Mouse (Mus musculus) liver, embryonic 16.5 days (tissue): Measurements from ENCODE around the gene Slc41a3. TPM values are rescaled to one million over a fixed set of nuclear protein-coding genes. Genes with fewer than 3 reads are reported as not detected.

Source experiments
- ATAC-seq: fragments of 200-750 bp; cut with Nextera tagmentation; 2 replicates; pipeline ENCODE4 v1.8.0; 2017; ENCODE audit warnings: low read depth, mild to moderate bottlenecking, moderate number of reproducible peaks, moderate library complexity
- H3K27ac ChIP-seq: fragments of 300-500 bp; sonication (generic); 2 replicates; pipeline ENCODE4 v1.5.1; 2014; ENCODE audit warnings: mild to moderate bottlenecking, low read length
- H3K27me3 ChIP-seq: fragments of 300-500 bp; sonication (generic); 2 replicates; pipeline ENCODE4 v1.6.1; 2014; ENCODE audit warnings: low read depth, low read length, mixed read lengths; ENCODE audit not compliant: control insufficient read depth, insufficient read depth
- H3K36me3 ChIP-seq: fragments of 300-500 bp; sonication (generic); 2 replicates; pipeline ENCODE4 v1.6.1; 2014; ENCODE audit warnings: mild to moderate bottlenecking; ENCODE audit not compliant: control insufficient read depth, insufficient read depth
- H3K4me1 ChIP-seq: fragments of 300-500 bp; sonication (generic); 2 replicates; pipeline ENCODE4 v1.6.1; 2014; ENCODE audit warnings: low read depth, low read length, mixed read lengths; ENCODE audit not compliant: control insufficient read depth
- H3K4me2 ChIP-seq: fragments of 300-500 bp; sonication (generic); 2 replicates; pipeline ENCODE4 v1.6.1; 2014; ENCODE audit warnings: low read depth, low read length, mixed read lengths
- H3K4me3 ChIP-seq: fragments of 300-500 bp; sonication (generic); 2 replicates; pipeline ENCODE4 v1.5.1; 2014; ENCODE audit warnings: low read depth, mild to moderate bottlenecking, low read length
- H3K9ac ChIP-seq: fragments of 300-500 bp; sonication (generic); 2 replicates; pipeline ENCODE4 v1.6.1; 2014; ENCODE audit warnings: low read depth, low read length
- H3K9me3 ChIP-seq: fragments of 300-500 bp; sonication (generic); replicated peaks from 2 replicates; pipeline ENCODE4 v1.6.1; 2016; ENCODE audit warnings: low read length; ENCODE audit not compliant: control insufficient read depth
- WGBS: fragments of 180-500 bp; shearing (Covaris S2); extraction: QIAGEN DNeasy Blood & Tissue Kit; methylation state at CpG from one replicate; pipeline ENCODE4 v1.1.7; 2014; ENCODE audit not compliant: insufficient replicate concordance; 5-methylcytosine and 5-hydroxymethylcytosine counted together
- polyA plus RNA-seq: library from polyadenylated mRNA; unstranded; fragments of >200 nt; fragmentation: Nextera tagmentation; extraction: Ambion mirVana; gene quantifications from 2 replicates; pipeline ENCODE4 v1.2.1, GENCODE M21; 2015

The Slc41a3 gene
- polyA plus RNA-seq, 1 experiment from 2014 or later, result 49.8 TPM

DNA sequence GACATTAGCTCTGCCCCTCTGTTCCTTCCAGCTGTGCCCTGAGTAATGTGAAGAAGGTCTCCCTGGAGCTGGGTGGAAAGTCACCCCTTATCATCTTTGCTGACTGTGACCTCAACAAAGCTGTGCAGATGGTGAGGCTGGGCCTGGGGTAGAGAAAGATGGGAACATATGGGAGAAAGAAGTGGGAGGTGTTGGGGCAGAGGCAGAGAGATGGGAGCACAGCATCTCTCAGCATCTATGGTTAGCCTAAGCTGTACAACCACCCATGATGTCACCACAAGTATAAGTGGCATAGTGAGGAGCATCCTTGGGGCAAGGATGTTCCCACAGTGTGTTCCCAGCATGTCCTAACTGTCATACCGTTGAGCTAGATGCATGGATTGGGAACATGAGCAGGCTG lies 13.8 kb upstream of the Slc41a3 start:
- WGBS, result 68% methylated on average over 1 of the region's 1 CpGs
- H3K9ac ChIP-seq, result no peak overlapping the region
- H3K4me3 ChIP-seq, result no peak overlapping the region
- H3K4me1 ChIP-seq, result no peaks in the 10 kb centered on the region
- no peaks in the 10 kb centered on the region; the same call in 1 of the 2 replicates for H3K9me3 ChIP-seq
- no peak overlapping the region for H3K27ac ChIP-seq
- H3K4me2 ChIP-seq, result no peak overlapping the region
- peaks cover 7% of the 10 kb centered on the region for H3K36me3 ChIP-seq
- no peaks in the 10 kb centered on the region for H3K27me3 ChIP-seq
- no peak for ATAC-seq

DNA sequence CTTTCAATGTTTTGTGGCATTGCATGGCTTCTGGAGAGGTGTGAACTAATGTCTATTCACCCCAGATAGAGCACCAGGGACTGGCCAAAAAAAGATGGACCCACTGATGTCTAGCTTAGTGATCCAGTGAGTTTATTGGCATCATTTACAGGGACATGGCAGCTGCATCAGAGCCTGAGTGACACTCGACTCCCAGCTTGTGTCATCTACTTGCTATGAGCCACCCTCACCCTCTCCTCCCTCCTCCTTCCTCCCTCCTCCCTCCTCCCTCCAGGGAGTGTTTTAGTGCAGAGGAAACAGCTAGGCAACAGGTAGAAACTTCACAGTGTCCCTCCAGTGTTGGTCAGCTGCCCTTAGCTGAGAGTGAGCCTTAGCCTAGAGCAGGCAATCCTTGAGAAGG lies 9.6 kb upstream of the Slc41a3 start:
- H3K27ac ChIP-seq, result no peak overlapping the region
- WGBS, result 50% methylated on average over 1 of the region's 1 CpGs
- H3K9ac ChIP-seq, result no peak overlapping the region
- H3K9me3 ChIP-seq, result no peaks in the 10 kb centered on the region; the same call in 1 of the 2 replicates
- peaks cover 7% of the 10 kb centered on the region for H3K36me3 ChIP-seq
- no peaks in the 10 kb centered on the region for H3K27me3 ChIP-seq
- ATAC-seq, result no peak
- no peaks in the 10 kb centered on the region for H3K4me1 ChIP-seq
- no peak overlapping the region for H3K4me2 ChIP-seq
- H3K4me3 ChIP-seq, result no peak overlapping the region

DNA sequence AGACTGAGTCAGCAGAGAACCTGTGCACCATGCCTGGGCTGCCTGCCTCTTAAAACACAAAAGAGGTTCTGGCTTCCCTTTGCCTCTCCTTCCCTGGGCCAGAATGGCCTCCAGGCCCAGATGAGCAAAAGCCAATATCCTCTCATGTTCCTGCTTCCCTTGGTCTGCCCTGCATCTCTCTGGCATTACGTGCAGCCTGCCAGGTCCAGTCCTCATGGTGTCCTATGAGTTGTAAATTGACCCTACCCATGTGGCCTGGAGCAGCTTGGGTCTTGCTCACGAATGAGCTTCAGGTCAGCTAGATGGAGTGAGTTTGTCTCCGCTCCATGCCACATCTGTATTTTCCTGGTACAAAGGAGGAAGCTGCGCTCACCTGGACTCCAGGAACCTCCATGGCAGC lies 7.5 kb upstream of the Slc41a3 start:
- Histone ChIP-seq H3K27ac (no peak overlapping the region), H3K4me3 (no peak overlapping the region), H3K36me3 (peaks cover 7% of the 10 kb centered on the region), H3K4me1 (peaks cover under 1% of the 10 kb centered on the region), H3K9me3 (no peaks in the 10 kb centered on the region; the same call in 1 of the 2 replicates), H3K9ac (no peak overlapping the region), H3K4me2 (no peak overlapping the region), H3K27me3 (no peaks in the 10 kb centered on the region)
- 64% methylated on average over 4 of the region's 4 CpGs for WGBS
- no peak for ATAC-seq

DNA sequence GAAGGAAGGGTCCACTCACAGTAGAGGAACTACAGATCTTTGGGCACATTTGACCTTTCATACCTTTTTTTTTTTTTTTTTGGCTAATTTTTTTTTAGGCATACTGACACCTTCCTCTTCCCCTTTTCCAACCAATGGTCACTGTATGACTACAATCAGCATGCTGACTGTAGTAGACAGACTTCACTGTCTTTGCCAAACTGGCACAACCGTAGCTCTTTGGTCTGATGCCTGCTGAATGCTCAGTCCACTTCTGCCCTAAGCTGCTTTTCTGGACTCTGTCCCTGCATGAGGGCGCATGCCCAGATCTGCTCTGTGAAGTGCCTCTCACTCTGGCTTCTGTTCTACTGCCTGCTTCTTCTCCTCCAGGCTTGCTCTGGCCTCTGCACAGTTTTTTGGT lies 6.9 kb upstream of the Slc41a3 start:
- WGBS, result 48% methylated on average over 2 of the region's 2 CpGs
- Histone ChIP-seq H3K36me3 (peaks cover 7% of the 10 kb centered on the region), H3K27ac (no peak overlapping the region), H3K4me3 (no peak overlapping the region), H3K9ac (no peak overlapping the region), H3K27me3 (no peaks in the 10 kb centered on the region), H3K4me1 (peaks cover 6% of the 10 kb centered on the region), H3K9me3 (no peaks in the 10 kb centered on the region; the same call in 1 of the 2 replicates), H3K4me2 (no peak overlapping the region)
- no peak for ATAC-seq

DNA sequence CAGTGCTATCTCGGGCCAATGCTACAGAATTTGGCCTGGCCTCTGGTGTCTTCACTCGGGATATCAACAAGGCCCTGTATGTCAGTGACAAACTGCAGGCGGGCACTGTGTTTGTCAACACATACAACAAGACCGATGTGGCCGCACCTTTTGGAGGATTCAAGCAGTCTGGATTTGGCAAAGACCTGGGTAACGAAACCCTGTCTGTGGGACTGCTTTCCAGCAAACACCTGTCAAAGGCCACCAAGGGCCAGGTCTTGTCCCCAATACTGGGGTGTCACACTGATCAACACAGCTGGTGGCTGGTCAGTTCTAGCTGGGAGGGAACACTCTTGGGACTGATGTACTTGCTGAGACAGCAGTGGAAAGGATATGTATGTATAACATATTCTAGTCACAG lies 6.3 kb upstream of the Slc41a3 start:
- WGBS, result 68% methylated on average over 6 of the region's 6 CpGs
- H3K4me1 ChIP-seq, result peaks cover 10% of the 10 kb centered on the region
- H3K27me3 ChIP-seq, result no peaks in the 10 kb centered on the region
- H3K4me2 ChIP-seq, result no peak overlapping the region
- H3K27ac ChIP-seq, result no peak overlapping the region
- no peak overlapping the region for H3K9ac ChIP-seq
- H3K36me3 ChIP-seq, result peaks cover 7% of the 10 kb centered on the region; the same call in 1 of the 2 replicates
- ATAC-seq, result no peak
- no peaks in the 10 kb centered on the region; the same call in 1 of the 2 replicates for H3K9me3 ChIP-seq
- no peak overlapping the region for H3K4me3 ChIP-seq

DNA sequence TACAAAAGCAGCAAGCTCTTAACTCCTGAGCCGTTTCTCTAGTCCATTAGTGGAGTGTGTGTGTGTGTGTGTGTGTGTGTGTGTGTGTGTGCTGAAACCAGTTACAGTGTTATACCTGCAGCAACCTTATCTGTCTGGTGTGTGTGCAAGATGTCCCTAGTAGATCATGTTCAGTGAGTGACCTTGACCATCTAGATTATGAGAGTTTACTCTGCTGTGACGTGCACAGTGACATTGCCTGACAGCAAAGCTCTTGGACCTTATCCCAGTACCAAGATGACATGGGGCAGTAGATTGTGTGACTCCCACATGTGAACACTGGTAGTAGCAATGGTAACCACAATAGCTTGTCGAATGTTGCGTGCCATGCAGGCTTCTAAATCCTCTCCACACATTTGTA lies 4.2 kb upstream of the Slc41a3 start:
- 41% methylated on average over 4 of the region's 4 CpGs for WGBS
- peak overlapping the region; percentile 38; the same call in 1 of the 2 replicates for H3K27ac ChIP-seq
- peak; percentile 7; the same call in 1 of the 2 replicates for ATAC-seq

DNA sequence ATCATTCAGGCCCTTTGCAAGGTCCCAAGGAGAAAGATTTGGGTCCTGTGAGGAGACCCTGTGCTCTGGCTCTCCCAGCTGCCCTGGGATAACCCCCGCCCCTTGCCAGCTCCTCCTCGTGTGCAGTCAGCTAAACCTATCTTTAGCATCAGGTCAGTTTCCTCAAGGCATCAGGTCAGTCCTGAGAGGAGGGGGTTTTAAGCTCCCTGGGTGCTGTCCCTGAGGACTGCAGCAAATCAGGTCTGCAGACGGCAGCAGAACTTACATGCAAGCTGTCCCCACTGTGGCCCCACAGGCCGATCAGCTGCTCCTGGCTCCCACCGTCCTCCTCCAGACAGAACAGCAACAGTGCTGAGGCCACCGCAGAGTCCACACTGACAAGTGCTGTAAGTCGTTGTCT lies 2.8 kb upstream of the Slc41a3 start:
- H3K4me3 ChIP-seq, result no peak overlapping the region
- no peak for ATAC-seq
- no peaks in the 10 kb centered on the region for H3K36me3 ChIP-seq
- WGBS, result 51% methylated on average over 7 of the region's 7 CpGs
- no peaks in the 10 kb centered on the region for H3K27me3 ChIP-seq
- no peak overlapping the region for H3K4me2 ChIP-seq
- peaks cover 30% of the 10 kb centered on the region for H3K4me1 ChIP-seq
- H3K9me3 ChIP-seq, result no peaks in the 10 kb centered on the region
- no peak overlapping the region for H3K27ac ChIP-seq
- no peak overlapping the region for H3K9ac ChIP-seq

More for the DNA sequence above, 4.2 kb upstream of the Slc41a3 start:
- no peaks in the 10 kb centered on the region; the same call in 1 of the 2 replicates for H3K9me3 ChIP-seq
- H3K4me3 ChIP-seq, result no peak overlapping the region
- no peak overlapping the region for H3K9ac ChIP-seq
- H3K27me3 ChIP-seq, result no peaks in the 10 kb centered on the region
- no peak overlapping the region for H3K4me2 ChIP-seq
- H3K36me3 ChIP-seq, result no peaks in the 10 kb centered on the region
- H3K4me1 ChIP-seq, result peaks cover 25% of the 10 kb centered on the region

DNA sequence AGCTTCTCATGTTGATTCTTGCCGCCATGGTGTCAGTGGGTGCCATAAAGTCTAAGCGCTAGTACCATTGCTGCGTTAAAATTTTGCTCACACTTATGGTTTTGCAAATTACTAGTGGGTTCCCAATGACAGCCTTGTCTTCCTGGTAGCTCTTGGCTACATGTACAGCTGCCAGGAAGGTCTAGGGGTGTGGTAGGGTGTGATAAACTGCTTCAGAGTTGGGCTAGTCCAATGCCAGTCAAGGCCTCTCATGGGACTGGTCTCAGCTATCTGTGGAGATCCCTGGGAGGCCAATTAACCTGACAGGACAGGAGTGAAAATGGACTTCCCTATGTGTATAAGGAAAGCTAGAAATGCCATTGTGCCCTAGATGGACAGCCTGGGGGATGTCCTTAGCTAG lies 2.2 kb upstream of the Slc41a3 start:
- no peak overlapping the region for H3K9ac ChIP-seq
- H3K4me1 ChIP-seq, result peaks cover 35% of the 10 kb centered on the region

DNA sequence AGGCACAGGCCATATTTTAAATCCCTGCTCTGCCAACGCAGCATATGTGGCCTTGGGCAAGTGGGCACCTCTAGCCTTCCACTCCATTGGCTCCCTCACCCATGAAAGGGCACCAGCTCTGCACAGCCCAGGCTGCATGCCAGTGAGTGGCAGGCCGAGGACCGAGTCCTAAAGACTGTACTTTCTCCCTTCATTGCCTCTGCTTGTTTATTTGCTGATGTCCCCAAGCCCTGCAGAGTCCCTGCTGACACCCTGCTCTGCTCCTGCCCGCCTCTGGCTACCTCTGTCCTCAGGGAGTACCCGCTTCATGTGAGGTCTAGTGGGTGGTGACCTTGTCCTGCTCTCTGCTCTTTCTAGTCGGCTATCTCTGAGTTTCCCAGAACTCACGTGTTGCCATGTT lies 1.4 kb upstream of the Slc41a3 start:
- no peaks in the 10 kb centered on the region for H3K9me3 ChIP-seq
- no peak for ATAC-seq
- no peak overlapping the region for H3K4me2 ChIP-seq
- WGBS, result 54% methylated on average over 7 of the region's 7 CpGs
- no peak overlapping the region for H3K9ac ChIP-seq
- peaks cover 43% of the 10 kb centered on the region for H3K4me1 ChIP-seq
- H3K27me3 ChIP-seq, result no peaks in the 10 kb centered on the region
- H3K4me3 ChIP-seq, result no peak overlapping the region
- H3K36me3 ChIP-seq, result no peaks in the 10 kb centered on the region
- H3K27ac ChIP-seq, result no peak overlapping the region

More for the DNA sequence above, 2.2 kb upstream of the Slc41a3 start:
- Histone ChIP-seq H3K27me3 (no peaks in the 10 kb centered on the region), H3K4me3 (no peak overlapping the region), H3K36me3 (no peaks in the 10 kb centered on the region), H3K27ac (no peak overlapping the region), H3K4me2 (no peak overlapping the region), H3K9me3 (no peaks in the 10 kb centered on the region)
- ATAC-seq, result no peak
- 69% methylated on average over 3 of the region's 3 CpGs for WGBS
